Mouse (Mus musculus): ENCODE results near the gene Pcp2. TPM values are rescaled to one million over a fixed set of nuclear protein-coding genes. Genes with fewer than 3 reads are reported as not detected.

Gene Pcp2
- polyA plus RNA-seq (2021; fragmentation: Nextera tagmentation), result 0.61 TPM in 1 of 2 replicates, not detected in the other
- long read RNA-seq, experiment 1, result 0 reads
- long read RNA-seq, experiment 2, partial matches to known transcripts, result 0 of 1 reads
- long read RNA-seq, experiment 2, other reads (novel, unspliced or antisense), result 0 of 1 reads

GRCm38 (mm10) chr8:3625445-3625844, at the start of gene Pcp2:
Gene Pcp2, minus strand, starts transcription at chr8:3625545.

GRCm38 (mm10) chr8:3671980-3672491, 46.7 kb upstream of the Pcp2 start, which contains the start of gene Fcor:
Gene Fcor, minus strand, starts transcription at chr8:3672362.

GRCm38 (mm10) chr8:3665507-3665906, 40.2 kb upstream of the Pcp2 start, which contains the start of gene Mcemp1:
Gene Mcemp1, plus strand, starts transcription at chr8:3665754.

GRCm38 (mm10) chr8:3655526-3655925, 30.2 kb upstream of the Pcp2 start, which contains the start of gene Retn:
Gene Retn, plus strand, starts transcription at chr8:3655770.

GRCm38 (mm10) chr8:3630647-3631477, 5.5 kb upstream of the Pcp2 start, which contains the start of gene Stxbp2:
Gene Stxbp2, plus strand, starts transcription at chr8:3630955.

GRCm38 (mm10) chr8:3621199-3621970, 4.0 kb downstream of the Pcp2 start, which contains the start of the genes Xab2 and Pet100:
Gene Xab2, minus strand, starts transcription at chr8:3621316.
Gene Pet100, plus strand, starts transcription at chr8:3621548.

GRCm38 (mm10) chr8:3586993-3587390, 38.4 kb downstream of the Pcp2 start, which contains the start of gene Camsap3:
Gene Camsap3, plus strand, starts transcription at chr8:3587293.

Other genes with a start within 250 kb of the Pcp2 start
- gene Arhgef18, start 232.5 kb downstream of the Pcp2 start, polyA plus RNA-seq (2021; fragmentation: Nextera tagmentation), result 4.1 and 6.3 TPM in 2 replicates
- 1.1 and 1.6 TPM in 2 replicates for gene Pex11g, start 157.9 kb downstream of the Pcp2 start, polyA plus RNA-seq (2021; fragmentation: Nextera tagmentation)
- 0.06 TPM in 1 of 2 replicates, not detected in the other for gene Tex45, start 154.7 kb downstream of the Pcp2 start, polyA plus RNA-seq (2021; fragmentation: Nextera tagmentation)
- gene Zfp358, start 132.4 kb downstream of the Pcp2 start, polyA plus RNA-seq (2021; fragmentation: Nextera tagmentation), result 8.2 and 24.2 TPM in 2 replicates
- gene Mcoln1, start 125.1 kb downstream of the Pcp2 start, polyA plus RNA-seq (2021; fragmentation: Nextera tagmentation), result 37.8 and 71.3 TPM in 2 replicates
- 10.3 and 13.0 TPM in 2 replicates for gene Pnpla6, start 110.2 kb downstream of the Pcp2 start, polyA plus RNA-seq (2021; fragmentation: Nextera tagmentation)
- gene C330021F23Rik, start 57.6 kb downstream of the Pcp2 start, polyA plus RNA-seq (2021; fragmentation: Nextera tagmentation), result 0.14 and 0.26 TPM in 2 replicates
- gene Camsap3, start 38.3 kb downstream of the Pcp2 start, polyA plus RNA-seq (2021; fragmentation: Nextera tagmentation), result 5.9 and 11.8 TPM in 2 replicates
- gene Xab2, start 4.2 kb downstream of the Pcp2 start, polyA plus RNA-seq (2021; fragmentation: Nextera tagmentation), result 21.7 and 27.5 TPM in 2 replicates
- 129 and 140 TPM in 2 replicates for gene Pet100, start 4.0 kb downstream of the Pcp2 start, polyA plus RNA-seq (2021; fragmentation: Nextera tagmentation)
- 10.6 and 12.6 TPM in 2 replicates for gene Stxbp2, start 5.4 kb upstream of the Pcp2 start, polyA plus RNA-seq (2021; fragmentation: Nextera tagmentation)
- 1.0 and 1.8 TPM in 2 replicates for gene Retn, start 30.2 kb upstream of the Pcp2 start, polyA plus RNA-seq (2021; fragmentation: Nextera tagmentation)
- 0.24 TPM in 1 of 2 replicates, not detected in the other for gene Mcemp1, start 40.2 kb upstream of the Pcp2 start, polyA plus RNA-seq (2021; fragmentation: Nextera tagmentation)
- gene Fcor, start 46.8 kb upstream of the Pcp2 start, polyA plus RNA-seq (2021; fragmentation: Nextera tagmentation), result 50.2 and 52.3 TPM in 2 replicates
- gene Trappc5, start 50.8 kb upstream of the Pcp2 start, polyA plus RNA-seq (2021; fragmentation: Nextera tagmentation), result 22.8 and 24.6 TPM in 2 replicates
- 0.05 TPM in 1 of 2 replicates, not detected in the other for gene Fcer2a, start 68.6 kb upstream of the Pcp2 start, polyA plus RNA-seq (2021; fragmentation: Nextera tagmentation)
- gene Clec4g, start 95.1 kb upstream of the Pcp2 start, polyA plus RNA-seq (2021; fragmentation: Nextera tagmentation), result 0.33 TPM in 1 of 2 replicates, not detected in the other
- gene Cd209a, start 123.4 kb upstream of the Pcp2 start, polyA plus RNA-seq (2021; fragmentation: Nextera tagmentation), result 3.2 and 3.4 TPM in 2 replicates
- gene Cd209e, start 228.8 kb upstream of the Pcp2 start, polyA plus RNA-seq (2021; fragmentation: Nextera tagmentation), result 0.11 TPM in 1 of 2 replicates, not detected in the other

All from left cerebral cortex, adult 6 months (tissue).